In the genomic region with DNA sequence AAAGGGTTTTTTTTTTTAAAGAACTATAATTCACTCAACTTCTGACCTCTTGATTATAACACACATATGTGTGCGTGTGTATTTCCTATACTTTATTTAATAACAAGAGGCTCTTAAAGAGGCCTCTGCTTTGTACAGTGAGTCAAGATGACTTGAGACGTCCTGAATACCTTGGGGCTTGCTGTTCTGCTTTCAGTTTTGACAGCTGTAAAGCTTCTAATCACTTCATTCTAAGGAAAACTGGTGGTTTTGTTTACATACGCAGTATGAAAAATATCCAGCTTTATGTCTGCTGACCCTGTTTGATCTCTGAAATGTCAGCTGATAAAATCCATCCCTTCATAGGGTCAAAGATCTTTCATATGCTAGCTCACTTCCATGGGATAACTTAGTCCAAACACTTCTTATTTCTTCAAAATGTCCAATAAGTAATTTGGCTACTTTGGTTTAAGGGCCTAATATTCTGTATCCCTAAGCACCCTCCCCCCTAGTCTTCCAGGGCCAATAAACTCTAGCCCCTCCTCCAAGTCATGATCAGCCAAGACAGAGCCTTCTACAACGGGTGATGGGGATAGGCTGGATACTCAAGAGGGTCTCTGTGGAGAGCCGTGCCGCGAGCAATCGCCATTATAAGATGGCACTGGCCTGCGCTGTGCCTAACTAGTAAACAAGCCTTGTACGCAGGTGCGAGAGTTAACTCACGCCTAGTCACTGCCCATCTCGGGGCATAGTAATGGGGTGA, we compare ENCODE assay signal across 14 mouse cellular contexts.
"Had no signal": no experiment of that assay in that cellular context is flagged by ENCODE, and none has a peak within 500 bp of the region (broad histone marks: within the 10 kb centered on the region; RNA-seq: fewer than 3 reads in every experiment).

No protein-coding gene starts in this region.

- H3K27me3 ChIP-seq: neural tube, embryonic 13.5 days had no signal

- ATAC-seq: inflammation-experienced regulatory T-cells, adult 6 months; intestine, postnatal 0 days; midbrain, embryonic 16.5 days had no signal

- DNase-seq: kidney, postnatal 25 days; retina, postnatal 1 day; right cerebral cortex, postnatal 4 days; spleen, adult 18-20 months; thymus, postnatal 36 days had no signal

- H3K4me3 ChIP-seq: left cerebral cortex, adult 2 months; limb, embryonic 10.5 days; liver, embryonic 15.5 days; midbrain, embryonic 10.5 days; neural tube, embryonic 13.5 days had no signal

- H3K36me3 ChIP-seq: limb, embryonic 10.5 days; liver, embryonic 15.5 days; midbrain, embryonic 10.5 days; neural tube, embryonic 13.5 days had no signal

- H3K9ac ChIP-seq: liver, embryonic 15.5 days; neural tube, embryonic 13.5 days had no signal

- H3K4me1 ChIP-seq: liver, embryonic 15.5 days had no signal

- H3K9me3 ChIP-seq: limb, embryonic 10.5 days; liver, embryonic 15.5 days; midbrain, embryonic 10.5 days; neural tube, embryonic 13.5 days had no signal

- H3K27ac ChIP-seq: left cerebral cortex, adult 2 months; limb, embryonic 10.5 days; liver, embryonic 15.5 days; midbrain, embryonic 10.5 days; neural tube, embryonic 13.5 days had no signal

- H3K4me2 ChIP-seq: liver, embryonic 11.5 days; liver, embryonic 15.5 days; neural tube, embryonic 13.5 days had no signal
